Mouse (Mus musculus) gastrocnemius, postnatal 36 days (tissue): Measurements from ENCODE around the gene Hsf2bp. TPM values are rescaled to one million over a fixed set of nuclear protein-coding genes. Genes with fewer than 3 reads are reported as not detected.

Source experiments
- total RNA-seq, 2 experiments: library from RNA; stranded (reverse); gene quantifications; 2 replicates each; pipeline ENCODE4 v1.2.3; 2021

Hsf2bp gene
- total RNA-seq, 2 experiments from 2014 or later, result 0.59 to 0.67 TPM

Other genes starting within 250 kb of the Hsf2bp start
- gene Sik1, start 180.5 kb downstream of the Hsf2bp start, total RNA-seq, result 10 to 100 TPM; 17.0 to 27.2 TPM
- gene Rrp1b, start 249 bp downstream of the Hsf2bp start, total RNA-seq, result 1 to 10 TPM; 6.8 to 7.0 TPM
- 10 to 100 TPM; 11.0 to 13.3 TPM for gene Notch3, start 130.5 kb upstream of the Hsf2bp start, total RNA-seq
- under 1 TPM; 0.23 to 0.42 TPM for gene Ephx3, start 153.2 kb upstream of the Hsf2bp start, total RNA-seq
- 10 to 100 TPM; 37.9 to 38.2 TPM for gene Brd4, start 248.4 kb upstream of the Hsf2bp start, total RNA-seq